Mouse (Mus musculus): ENCODE data around the gene Phf21a. TPM values are rescaled to one million over a fixed set of nuclear protein-coding genes. Genes with fewer than 3 reads are reported as not detected.

Phf21a gene
- polyA plus RNA-seq, 1 experiment: not detected

DNA sequence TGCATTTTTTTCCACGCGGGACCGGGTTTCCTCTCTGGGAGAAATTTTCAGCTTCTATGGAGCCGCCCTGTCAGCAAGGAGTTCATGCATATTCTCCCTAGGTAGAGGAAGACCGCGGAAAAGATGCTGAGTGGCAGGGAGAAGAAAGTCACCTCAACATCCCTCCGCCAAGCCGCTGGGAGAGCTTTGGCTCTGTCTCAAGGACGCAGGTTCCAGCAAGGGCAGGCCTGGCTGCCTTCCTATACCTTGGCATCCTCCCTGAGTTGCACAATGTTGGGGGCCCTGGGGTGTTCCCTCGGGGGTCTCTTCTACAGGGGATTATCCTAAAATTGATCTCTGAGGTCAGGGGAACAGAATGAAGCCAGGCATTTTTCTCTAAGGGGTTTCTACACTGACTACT lies 71.4 kb downstream of the Phf21a start:
- no peak overlapping the region for H3K4me3 ChIP-seq (ENCODE audit: insufficient read depth, low read depth, low read length)
- H3K27ac ChIP-seq (ENCODE audit: insufficient read depth, low read depth, low read length): no peak overlapping the region
- TF ChIP-seq CTCF (IDR thresholded peaks at IDR 0.05; ENCODE audit: insufficient read depth, low read depth, low read length) (no peak), POLR2A (IDR thresholded peaks at IDR 0.05; ENCODE audit: insufficient read depth, low read depth, low read length) (no peak)
- WGBS: 72% methylated on average over 10 of the region's 10 CpGs
- H3K4me1 ChIP-seq (ENCODE audit: control insufficient read depth, insufficient read depth, low read length): no peaks in the 10 kb centered on the region

DNA sequence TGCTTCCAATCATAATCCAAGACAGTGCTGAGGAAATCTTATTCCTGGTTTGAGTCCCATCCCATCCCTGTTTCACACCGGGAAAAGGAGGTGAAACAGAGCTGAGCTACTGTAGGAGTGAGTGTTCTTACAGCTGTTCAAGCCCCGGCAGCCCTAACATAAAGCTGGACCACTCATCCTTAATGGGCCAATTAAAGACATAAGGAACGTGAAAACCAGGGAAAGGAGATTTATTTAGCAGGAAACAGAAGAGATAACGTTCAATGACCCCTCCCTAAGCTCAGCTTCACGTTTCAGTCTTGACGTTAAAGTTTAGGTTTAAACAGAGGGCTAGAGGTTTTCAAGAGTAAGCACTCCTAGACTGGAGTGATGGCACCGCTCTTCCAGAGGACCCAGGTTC lies 74.0 kb downstream of the Phf21a start:
- TF ChIP-seq CTCF (IDR thresholded peaks at IDR 0.05; ENCODE audit: insufficient read depth, low read depth, low read length) (no peak), POLR2A (IDR thresholded peaks at IDR 0.05; ENCODE audit: insufficient read depth, low read depth, low read length) (no peak)
- 73% methylated on average over 7 of the region's 7 CpGs for WGBS
- Histone ChIP-seq H3K4me3 (ENCODE audit: insufficient read depth, low read depth, low read length) (no peak overlapping the region), H3K4me1 (ENCODE audit: control insufficient read depth, insufficient read depth, low read length) (no peaks in the 10 kb centered on the region), H3K27ac (ENCODE audit: insufficient read depth, low read depth, low read length) (no peak overlapping the region)

DNA sequence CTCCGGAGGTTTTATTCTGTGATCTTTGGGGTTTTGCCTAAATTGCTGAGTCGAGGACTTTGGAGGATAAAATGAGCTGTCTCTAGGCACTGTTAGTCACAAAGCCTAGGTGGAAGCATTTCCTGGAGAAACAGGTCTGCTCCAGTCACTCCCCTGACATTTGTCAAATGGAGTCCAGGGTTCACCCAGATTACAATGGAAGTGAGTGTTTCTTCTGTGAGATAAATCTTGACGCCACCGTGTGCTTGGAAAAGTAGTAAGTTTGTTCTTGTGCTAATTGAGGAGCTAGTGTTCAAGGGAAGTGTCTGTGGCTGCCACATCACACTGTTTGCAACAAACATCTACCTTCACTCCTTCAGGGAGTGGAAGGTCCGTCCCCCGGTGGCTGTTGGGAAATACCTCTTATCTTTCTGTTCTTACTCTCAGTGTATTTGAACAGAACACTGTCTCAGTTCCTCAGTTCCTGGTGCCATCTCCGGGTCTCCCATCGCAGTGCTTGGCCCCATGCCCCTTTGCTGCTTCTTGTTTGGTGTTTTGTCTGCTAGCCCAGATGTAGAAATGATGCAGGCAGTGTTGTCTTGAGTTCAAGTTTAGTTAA lies 78.2 kb downstream of the Phf21a start:
- Histone ChIP-seq H3K4me3 (ENCODE audit: insufficient read depth, low read depth, low read length) (no peak overlapping the region), H3K27ac (ENCODE audit: insufficient read depth, low read depth, low read length) (no peak overlapping the region), H3K4me1 (ENCODE audit: control insufficient read depth, insufficient read depth, low read length) (no peaks in the 10 kb centered on the region)
- no peak for TF ChIP-seq CTCF (IDR thresholded peaks at IDR 0.05; ENCODE audit: insufficient read depth, low read depth, low read length)
- TF ChIP-seq POLR2A (IDR thresholded peaks at IDR 0.05; ENCODE audit: insufficient read depth, low read depth, low read length): no peak
- 70% methylated on average over 8 of the region's 8 CpGs for WGBS

DNA sequence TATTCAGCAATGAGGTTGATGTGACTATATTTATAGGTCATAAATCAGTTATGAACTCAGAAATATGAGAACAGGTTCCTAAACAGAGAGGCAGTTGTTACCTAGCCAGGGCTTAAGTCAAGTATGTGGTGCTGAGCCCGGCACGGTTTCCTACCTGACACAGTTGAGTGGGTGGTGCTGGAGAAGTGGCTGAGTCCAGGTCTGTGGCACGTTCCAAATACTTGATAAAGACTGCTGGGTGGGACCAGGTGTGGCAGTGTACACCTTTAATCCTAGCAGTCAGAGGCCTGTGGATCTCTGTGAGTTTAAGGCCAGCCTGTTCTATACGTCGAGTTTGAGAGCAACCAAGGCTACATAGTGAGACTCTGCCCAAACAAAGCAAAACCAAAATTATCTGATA lies 79.4 kb downstream of the Phf21a start:
- Histone ChIP-seq H3K27ac (ENCODE audit: insufficient read depth, low read depth, low read length) (no peak overlapping the region), H3K4me3 (ENCODE audit: insufficient read depth, low read depth, low read length) (no peak overlapping the region), H3K4me1 (ENCODE audit: control insufficient read depth, insufficient read depth, low read length) (no peaks in the 10 kb centered on the region)
- WGBS: 91% methylated on average over 5 of the region's 5 CpGs
- TF ChIP-seq CTCF (IDR thresholded peaks at IDR 0.05; ENCODE audit: insufficient read depth, low read depth, low read length): no peak
- no peak for TF ChIP-seq POLR2A (IDR thresholded peaks at IDR 0.05; ENCODE audit: insufficient read depth, low read depth, low read length)

DNA sequence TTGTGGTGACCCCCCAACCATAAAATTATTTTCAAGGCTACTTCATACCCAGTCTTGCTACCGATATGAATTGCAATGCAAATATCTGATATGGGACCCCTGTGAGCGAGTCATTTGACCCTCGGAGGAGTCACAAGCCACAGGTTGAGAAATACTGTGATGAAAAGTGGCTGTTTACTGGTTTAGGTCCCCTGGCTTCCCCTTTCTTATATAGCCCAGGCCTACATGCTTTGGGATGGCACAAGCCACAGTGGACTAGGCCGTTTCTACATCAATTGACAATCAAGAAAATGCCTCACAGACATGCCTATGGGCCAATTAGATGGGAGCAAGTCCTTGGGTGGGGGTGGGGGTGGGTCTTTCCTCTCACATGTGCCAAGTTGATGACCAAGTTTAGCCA lies 80.3 kb downstream of the Phf21a start:
- no peak overlapping the region for H3K27ac ChIP-seq (ENCODE audit: insufficient read depth, low read depth, low read length)
- TF ChIP-seq CTCF (IDR thresholded peaks at IDR 0.05; ENCODE audit: insufficient read depth, low read depth, low read length) (no peak), POLR2A (IDR thresholded peaks at IDR 0.05; ENCODE audit: insufficient read depth, low read depth, low read length) (no peak)
- no peaks in the 10 kb centered on the region for H3K4me1 ChIP-seq (ENCODE audit: control insufficient read depth, insufficient read depth, low read length)
- H3K4me3 ChIP-seq (ENCODE audit: insufficient read depth, low read depth, low read length): no peak overlapping the region
- 91% methylated on average over 4 of the region's 4 CpGs for WGBS

DNA sequence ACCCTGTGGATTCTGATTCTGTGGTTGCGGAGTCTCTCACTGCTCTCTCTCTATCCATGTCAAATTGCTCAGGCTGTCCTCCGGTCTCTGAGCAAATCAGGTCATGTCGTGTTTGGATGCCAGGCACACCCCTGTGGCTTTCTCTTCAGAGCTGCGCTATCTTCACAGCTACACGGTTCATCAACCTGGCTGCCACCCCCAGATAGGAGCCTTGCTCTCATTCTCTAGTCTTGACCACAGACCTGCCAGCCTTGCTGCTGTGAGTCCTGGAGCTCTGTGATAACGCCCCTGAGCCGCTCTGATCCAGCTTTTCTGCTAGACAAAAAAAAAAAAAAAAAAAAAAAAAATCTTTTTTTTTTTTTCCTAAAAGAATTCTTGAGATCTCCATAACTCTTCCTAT lies 81.3 kb downstream of the Phf21a start:
- 79% methylated on average over 7 of the region's 7 CpGs for WGBS
- no peak overlapping the region for H3K27ac ChIP-seq (ENCODE audit: insufficient read depth, low read depth, low read length)
- H3K4me1 ChIP-seq (ENCODE audit: control insufficient read depth, insufficient read depth, low read length): no peaks in the 10 kb centered on the region
- no peak for TF ChIP-seq CTCF (IDR thresholded peaks at IDR 0.05; ENCODE audit: insufficient read depth, low read depth, low read length)
- no peak for TF ChIP-seq POLR2A (IDR thresholded peaks at IDR 0.05; ENCODE audit: insufficient read depth, low read depth, low read length)
- no peak overlapping the region for H3K4me3 ChIP-seq (ENCODE audit: insufficient read depth, low read depth, low read length)

DNA sequence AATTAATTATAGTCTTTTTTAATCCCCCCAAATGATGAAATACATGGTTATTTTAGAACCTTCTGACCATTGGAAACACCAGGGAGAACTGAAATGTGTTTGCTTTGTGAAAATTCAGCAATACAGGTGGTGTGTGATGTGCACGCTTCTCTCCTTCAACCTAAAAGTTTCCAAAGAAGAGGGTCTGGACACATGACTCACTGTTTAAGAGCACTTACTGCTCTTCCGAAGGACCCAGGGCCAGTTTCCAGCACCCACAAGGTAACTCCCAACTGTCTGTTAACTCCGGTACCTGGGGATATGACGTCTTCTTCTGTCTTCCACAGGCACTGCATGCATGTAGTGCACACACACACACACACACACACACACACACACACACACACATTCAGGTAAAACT lies 82.1 kb downstream of the Phf21a start:
- TF ChIP-seq POLR2A (IDR thresholded peaks at IDR 0.05; ENCODE audit: insufficient read depth, low read depth, low read length) (no peak), CTCF (IDR thresholded peaks at IDR 0.05; ENCODE audit: insufficient read depth, low read depth, low read length) (no peak)
- Histone ChIP-seq H3K4me1 (ENCODE audit: control insufficient read depth, insufficient read depth, low read length) (no peaks in the 10 kb centered on the region), H3K27ac (ENCODE audit: insufficient read depth, low read depth, low read length) (no peak overlapping the region), H3K4me3 (ENCODE audit: insufficient read depth, low read depth, low read length) (no peak overlapping the region)
- WGBS: 94% methylated on average over 4 of the region's 4 CpGs

DNA sequence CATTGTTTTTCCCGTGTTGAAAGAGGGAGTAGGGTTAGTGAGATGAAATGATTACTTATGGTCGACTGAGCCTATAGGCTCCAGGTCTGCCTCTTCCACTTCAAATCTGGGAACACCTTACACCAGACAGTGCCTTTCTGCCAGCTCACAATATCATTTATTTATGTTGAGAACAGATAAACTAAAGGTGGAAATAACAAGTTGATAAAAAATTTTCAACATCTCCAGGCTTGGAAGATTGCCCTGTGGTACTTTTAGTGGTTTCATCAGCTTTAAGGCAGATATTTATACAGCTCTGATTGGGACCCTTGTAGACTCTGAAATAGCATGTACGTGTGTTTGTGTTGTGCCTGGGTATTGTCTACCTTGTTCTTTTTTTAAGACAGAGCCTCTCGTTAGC lies 83.4 kb downstream of the Phf21a start:
- no peak overlapping the region for H3K27ac ChIP-seq (ENCODE audit: insufficient read depth, low read depth, low read length)
- TF ChIP-seq CTCF (IDR thresholded peaks at IDR 0.05; ENCODE audit: insufficient read depth, low read depth, low read length) (no peak), POLR2A (IDR thresholded peaks at IDR 0.05; ENCODE audit: insufficient read depth, low read depth, low read length) (no peak)
- WGBS: 41% methylated on average over 4 of the region's 4 CpGs
- no peak overlapping the region for H3K4me3 ChIP-seq (ENCODE audit: insufficient read depth, low read depth, low read length)
- no peaks in the 10 kb centered on the region for H3K4me1 ChIP-seq (ENCODE audit: control insufficient read depth, insufficient read depth, low read length)

DNA sequence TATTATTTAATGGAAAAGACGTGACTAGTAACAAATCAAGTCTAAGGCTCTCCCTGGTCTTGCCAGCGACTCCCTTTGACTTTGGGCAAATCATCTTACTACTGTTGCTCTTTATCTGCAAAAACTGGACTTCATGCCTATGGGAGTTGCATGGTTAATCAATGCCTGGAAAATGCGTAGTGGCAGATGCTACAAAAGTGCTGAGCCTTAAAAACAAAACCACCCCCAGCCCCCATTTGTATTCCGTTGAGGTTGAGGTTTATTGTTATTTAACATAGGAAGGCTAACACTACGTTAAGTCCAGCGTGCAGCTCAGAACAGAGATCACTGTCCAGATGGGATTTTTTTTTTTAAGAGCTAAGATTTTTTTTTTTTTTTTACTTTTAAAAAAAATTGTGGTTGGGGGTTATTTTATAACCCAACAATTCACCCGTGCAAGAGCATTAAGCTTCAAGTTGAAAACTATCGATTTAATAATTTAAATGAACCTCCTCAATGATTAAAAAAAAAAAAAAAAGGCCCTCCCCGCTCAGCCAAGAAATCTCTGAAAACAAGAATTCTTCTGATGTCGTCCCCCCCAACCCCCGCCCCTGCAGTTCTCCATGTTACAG lies 89.3 kb downstream of the Phf21a start:
- Histone ChIP-seq H3K4me1 (ENCODE audit: control insufficient read depth, insufficient read depth, low read length) (no peaks in the 10 kb centered on the region), H3K27ac (ENCODE audit: insufficient read depth, low read depth, low read length) (peak overlapping the region; percentile 84; the same call in 1 of the 2 replicates), H3K4me3 (ENCODE audit: insufficient read depth, low read depth, low read length) (peak overlapping the region; percentile 75)
- WGBS: 6% methylated on average over 11 of the region's 11 CpGs
- no peak for TF ChIP-seq CTCF (IDR thresholded peaks at IDR 0.05; ENCODE audit: insufficient read depth, low read depth, low read length)
- TF ChIP-seq POLR2A (IDR thresholded peaks at IDR 0.05; ENCODE audit: insufficient read depth, low read depth, low read length): no peak
